Mouse (Mus musculus) right cerebral cortex, postnatal 10 days (tissue): ENCODE results near the gene Pdzd2.
A peak's percentile ranks its signal among the peaks of the same experiment; 100 is the strongest.

Experiments used
- DNase-seq, 2 experiments: peaks; one replicate each; pipeline ENCODE4 v3.0.0; 2021; ENCODE audit warnings: low spot score in 2 of 2

Pdzd2 gene

DNA sequence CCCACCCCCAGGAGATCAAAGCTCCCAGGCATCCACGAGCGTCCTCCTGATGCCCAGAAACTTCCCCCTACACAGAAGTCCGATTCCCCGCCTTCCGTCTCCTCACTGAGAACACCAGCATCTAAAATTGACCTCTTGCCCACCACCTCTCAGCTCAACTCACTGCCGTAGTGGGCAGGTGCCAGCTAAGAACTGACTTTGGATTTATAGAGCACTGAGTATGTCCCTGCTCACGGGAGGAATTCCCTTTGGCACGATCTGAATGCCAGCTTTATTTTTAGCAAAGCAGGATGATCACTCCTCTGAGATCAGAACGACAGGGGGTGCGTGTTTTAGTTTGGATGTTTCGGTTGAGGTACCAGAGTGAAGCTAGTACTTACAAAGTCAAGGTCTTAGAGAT is 7.1 kb downstream of the Pdzd2 start:
- DNase-seq, result no peak

DNA sequence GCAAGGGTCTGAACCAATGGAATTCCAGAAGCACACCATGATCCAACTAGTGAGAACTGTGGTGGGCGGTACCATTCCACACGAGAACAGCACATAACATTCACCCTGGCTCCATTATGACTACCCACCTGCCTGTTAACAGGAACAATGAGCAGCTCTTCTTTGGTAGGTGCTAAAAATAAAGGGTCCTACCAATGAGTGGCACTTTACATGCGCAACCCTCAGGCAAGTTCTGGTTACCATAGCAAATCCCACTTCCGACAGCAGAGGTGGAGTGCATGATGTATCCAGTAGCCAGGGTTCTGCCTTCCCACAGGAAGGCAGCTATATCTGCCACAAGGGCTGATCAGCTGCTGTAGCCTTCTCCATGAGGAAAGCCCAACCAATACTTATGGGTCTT is 11.3 kb downstream of the Pdzd2 start:
- DNase-seq, result no peak

DNA sequence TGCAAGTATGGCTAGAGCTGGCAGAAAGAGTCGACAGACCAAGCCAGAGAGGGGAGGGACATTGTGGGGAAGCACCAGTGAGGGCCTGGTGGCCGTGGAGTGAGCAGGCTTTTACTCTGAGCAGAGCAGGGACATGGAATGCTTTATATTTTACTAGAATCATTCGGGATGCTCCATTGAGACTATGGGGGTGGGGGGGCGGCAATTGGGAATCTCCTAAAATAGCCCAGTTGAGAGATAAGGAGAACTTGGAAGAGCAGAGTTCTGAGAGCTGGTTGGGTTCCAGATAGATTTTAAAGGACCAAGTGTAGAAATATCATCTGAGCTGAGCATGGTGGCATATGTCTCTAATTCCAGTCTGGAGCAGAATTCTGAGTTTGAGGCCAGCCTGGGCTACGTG is 14.5 kb downstream of the Pdzd2 start:
- DNase-seq, result no peak

DNA sequence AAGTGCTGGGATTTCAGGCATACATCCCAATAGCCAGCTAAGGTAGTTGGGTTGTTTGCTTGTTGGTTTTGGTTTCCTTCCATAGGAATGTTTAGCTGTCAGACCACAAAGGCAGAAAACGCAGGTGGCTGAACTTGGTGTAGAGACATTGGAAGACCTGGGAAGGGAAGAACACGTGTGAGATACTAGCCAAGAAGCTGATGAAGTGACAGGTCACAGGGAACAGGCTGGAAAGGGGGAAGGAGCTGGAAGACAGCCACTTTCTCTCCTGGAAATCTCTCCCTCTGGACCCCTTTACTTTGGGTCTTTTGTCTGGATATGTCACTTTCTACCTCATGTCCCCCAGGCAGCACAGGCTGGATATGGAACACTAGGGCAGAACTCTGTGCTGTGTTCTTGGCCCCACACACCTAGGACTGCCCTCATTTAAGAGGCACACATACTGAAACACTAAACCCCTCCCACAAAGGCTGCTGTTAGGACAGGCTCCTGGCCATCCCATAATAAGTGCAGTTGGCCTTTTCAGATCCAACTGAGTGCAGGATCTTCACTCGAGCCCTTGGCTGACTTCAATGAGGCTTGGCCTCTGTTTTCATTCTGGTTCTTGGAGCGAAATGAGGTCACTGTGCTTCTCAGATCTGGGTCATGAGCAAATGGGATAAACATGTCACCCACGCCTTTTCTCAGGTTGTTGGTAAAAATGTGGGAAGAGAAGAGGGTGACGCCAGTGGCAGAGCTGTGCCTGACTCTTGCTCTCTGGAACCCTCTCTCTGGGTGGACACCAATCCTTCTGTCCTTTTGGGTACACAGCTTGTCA is 17.8 kb downstream of the Pdzd2 start:
- no peak for DNase-seq

DNA sequence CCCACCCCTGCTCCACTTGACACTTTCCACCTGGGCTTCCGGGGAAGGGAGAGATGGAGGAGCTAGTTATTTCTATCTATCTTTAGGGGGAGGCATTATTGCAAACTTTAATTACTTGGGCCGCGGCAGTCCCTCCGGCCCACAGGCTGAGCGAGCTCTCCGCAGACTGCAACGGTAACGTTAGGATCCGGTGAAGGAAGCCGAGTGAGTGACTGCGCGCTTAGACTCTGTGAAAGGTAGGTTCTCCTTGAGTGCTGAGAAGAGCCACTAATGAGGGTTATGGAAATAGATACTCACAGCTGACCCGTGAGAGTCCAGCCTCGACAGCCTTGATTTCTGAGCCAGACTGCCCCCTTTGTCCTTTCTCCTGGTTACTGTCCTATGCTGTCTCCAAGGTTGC is 20.9 kb downstream of the Pdzd2 start:
- DNase-seq, result no peak

DNA sequence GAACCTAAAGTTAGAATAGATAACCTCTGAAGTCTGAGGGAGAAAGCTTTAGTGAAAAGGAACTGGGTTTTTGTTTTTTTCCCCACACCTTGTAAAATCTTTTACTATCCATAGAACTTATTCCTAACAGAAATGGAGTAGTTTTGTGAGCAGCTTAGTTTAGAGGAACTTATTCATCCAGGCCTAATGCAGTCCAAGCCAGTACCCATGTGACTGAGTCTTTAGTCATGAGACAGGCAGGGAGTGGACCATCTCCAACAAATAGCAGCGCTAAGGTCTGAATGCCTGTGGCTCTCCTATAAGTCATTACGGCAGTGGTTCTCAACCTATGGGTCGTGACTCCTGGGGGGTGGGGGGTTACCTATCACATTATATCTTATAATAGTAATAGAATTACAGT is 22.3 kb downstream of the Pdzd2 start:
- DNase-seq, result no peak

DNA sequence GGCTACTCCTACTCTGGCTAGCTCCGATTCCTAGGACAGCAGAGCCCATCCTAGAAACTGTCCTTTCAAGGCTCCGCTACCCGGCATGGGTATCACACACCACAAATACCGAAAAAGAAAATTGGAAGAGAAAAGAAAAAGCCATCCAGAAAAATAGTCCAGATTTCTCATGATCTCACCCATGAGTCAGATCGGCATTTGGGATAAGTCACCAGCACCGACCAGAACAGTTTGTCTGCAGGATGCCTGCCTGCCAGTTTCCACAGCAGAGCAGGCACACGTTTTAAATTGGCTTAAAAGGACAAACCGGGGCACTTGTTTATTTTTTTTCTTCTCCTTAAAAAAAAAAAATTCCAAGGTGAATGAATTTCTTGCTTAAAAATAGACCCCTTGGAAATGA is 22.8 kb downstream of the Pdzd2 start:
- no peak for DNase-seq

DNA sequence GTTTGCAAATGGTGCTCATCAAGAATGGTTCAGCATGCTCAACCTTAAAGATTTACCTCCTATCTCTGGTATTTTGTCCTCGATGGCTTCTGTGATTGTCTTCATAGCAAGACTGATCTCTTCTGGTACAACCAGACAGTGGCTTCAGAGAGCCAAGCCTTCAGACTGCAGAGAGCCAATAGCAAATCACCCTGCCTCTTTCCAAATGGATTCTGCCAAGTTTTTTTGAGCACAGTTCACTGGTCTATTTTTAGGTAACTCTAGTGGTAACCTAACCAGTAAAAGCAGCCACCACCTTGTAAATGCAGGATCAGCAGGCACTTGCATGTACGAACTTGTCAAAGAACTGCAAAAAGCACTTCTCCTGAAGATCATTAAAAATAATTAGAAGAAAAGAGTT is 25.4 kb downstream of the Pdzd2 start:
- DNase-seq, result no peak

DNA sequence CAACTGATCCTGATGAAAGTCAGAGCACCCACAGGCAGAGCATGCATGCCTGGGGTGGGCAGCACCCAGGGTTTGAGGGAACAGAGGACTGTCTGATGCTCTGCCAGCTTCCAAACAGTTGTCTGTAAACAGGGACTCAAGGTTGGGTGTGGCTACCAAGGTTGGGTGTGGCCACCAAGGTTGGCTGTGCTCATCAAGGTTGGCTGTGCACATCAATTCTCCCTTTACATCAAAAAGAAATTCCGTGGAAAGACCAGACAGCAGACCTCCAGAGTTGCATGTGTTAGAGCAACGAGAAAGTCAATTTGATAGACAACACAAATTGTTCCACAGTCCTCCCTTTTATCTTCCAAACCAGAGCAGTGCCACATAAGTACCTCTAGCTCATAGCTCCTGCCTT is 26.5 kb downstream of the Pdzd2 start:
- DNase-seq, result no peak

DNA sequence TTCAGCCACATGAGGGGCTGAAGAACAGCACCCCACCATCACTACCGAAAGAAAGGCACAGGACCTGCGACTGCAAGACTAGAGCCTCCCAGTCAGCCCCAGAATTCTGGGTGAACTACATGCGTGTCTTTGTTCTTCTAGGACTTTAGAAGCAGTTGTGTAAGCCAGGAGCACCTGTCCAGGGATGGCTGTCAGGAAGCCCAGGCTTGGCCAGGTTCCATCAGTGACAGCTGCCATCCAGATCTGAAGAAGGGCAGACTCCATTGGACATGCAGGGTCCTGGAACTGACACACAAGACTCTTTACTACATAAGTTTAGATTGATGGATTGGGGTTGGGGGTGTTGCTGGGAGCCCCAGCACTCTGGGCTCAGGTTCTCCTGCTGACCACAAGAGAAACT is 29.7 kb downstream of the Pdzd2 start:
- DNase-seq, result no peak

DNA sequence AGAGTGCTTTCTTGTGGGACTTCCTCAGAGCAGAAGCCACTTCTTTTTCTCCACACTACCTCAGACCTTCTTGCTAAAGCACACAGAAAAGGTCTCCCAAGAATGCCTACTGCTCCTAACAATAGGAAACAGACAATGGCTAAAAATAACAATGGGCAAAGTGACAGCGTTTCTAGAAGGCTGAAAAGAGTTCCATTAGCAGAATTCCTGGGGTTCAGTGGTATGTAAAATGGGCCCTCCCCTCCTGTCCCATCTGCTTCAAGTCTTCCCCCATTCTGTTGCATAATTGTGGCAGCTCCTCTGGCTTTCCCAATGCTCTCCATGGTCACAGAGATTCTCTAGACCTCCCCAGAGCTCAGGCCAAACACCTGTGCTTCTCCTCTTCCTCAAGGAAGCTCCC is 31.4 kb downstream of the Pdzd2 start:
- no peak for DNase-seq

DNA sequence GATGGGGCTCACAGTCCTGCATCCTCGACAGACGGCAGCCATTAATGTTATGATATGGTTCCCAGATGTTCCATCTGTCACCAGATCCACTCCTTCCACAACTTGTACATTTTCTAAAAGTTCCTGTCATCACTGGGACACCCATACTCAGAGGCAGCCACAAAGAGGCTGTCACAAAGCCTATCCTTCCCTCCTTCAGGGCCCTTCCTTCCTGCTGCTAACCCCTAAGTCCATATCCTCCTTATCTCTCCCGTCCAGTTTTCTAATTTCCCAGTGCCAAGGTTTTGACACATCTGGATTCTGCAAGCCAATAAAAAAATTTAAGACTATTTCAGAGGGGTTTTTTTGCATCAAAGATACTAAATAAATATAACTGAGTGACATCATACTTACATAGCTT is 32.8 kb downstream of the Pdzd2 start:
- no peak for DNase-seq

DNA sequence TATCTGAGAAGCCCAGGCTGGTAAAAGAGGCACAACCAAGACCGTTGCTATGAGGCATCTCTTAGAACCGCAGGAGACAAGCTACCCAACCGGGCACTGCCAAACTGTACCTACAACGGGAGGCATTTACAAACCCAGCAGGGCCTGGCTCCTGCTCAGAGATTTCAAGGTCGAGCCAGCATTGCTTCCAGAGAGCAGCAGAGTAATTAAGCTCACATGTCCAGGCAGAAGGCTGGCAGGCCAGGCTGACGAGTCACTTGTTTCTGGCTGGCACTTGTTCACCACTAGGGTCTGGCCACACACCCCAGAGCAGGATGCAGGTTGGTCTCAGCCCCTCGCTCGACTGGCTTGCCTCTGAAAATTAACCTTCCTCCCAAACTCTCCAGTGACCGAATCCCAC is 39.4 kb downstream of the Pdzd2 start:
- DNase-seq, result peak; percentile 46 to 54

DNA sequence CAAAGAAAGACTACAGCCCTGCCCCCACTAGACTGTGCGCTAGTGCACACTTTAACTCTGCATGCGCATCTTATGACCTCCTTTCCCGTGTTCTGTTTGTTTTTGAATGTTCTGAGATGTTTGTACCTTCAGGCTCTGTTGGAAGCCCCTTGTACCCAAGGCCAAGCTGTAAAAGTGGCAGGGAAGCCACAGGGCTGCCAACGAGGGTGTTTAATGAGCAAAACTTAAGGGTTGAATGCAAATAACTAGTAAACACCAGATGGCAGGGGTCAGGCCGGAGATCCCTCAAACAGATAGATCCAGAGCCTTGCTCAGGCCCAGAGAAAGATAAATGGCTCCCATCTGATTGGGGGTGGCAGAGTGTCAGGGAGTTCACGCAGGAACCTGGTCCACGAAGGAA is 42.0 kb downstream of the Pdzd2 start:
- DNase-seq, result no peak

DNA sequence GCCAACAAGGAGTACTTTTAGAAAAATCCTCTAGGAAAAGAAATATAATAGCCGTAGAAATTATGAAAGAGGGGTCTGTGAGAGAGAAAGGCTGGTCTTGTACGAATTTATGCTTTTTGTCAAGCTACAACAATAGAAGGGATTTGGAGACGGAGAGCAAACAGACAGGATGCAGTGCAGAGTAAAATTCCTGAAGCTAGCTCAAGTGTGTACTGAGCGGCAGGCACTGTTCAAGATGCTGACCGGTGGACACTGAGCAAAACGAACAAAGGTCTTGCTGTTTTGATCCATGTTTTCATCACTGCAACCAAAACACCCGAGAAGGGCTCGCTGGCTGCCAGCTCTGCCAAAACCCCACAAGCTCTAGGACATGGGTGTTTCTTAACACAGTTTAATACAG is 42.8 kb downstream of the Pdzd2 start:
- DNase-seq, result no peak

DNA sequence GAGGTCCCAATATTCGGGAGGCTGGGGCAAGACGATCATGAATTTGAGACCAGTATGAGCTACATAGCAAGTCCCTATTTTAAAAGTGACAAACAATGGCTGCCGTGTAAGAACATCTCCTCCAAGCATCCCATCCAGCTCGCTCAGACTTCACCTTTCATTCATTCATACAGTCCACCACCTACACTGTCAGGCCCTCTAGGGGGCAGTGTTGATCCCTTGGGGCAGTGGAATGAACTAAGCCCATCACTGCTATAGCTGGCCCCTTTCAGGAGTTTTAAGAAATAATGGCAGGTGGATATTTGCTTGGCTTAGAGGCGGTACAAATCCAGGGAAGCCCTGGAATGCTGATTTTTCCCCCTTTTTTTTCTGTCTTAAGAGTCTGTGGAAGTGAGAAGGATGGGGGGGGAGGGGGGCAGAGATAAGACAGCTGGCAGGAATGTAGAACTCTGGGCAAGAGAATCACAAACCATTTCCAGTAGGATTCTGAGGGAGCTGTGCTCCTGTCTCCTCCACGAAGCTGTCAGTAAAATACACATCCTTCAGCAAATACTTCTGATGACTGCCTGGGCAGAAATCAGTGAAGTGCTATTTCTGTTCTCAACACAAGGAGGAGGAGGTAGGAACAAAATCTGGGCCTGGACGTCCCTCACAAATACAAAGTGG is 49.9 kb downstream of the Pdzd2 start:
- no peak for DNase-seq

DNA sequence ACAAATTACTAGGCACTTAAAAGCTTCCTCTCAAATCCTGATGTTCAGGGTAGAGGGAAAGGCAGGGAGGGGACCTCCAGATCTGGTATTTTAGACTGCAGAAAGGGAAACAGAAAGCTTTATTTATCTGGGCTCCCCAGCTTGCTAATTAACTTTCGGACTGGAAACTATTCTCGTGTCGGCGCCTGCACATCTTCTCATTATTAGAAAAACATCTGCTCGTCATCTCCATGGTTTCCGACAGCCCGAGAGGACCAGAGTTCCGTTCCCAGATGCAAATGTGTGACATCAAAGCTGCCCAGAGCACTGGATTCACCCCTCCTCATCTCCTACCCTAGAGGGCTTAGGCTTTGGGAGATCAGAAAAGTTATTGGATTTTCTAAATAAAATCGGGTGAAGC is 57.2 kb downstream of the Pdzd2 start:
- DNase-seq, result no peak

DNA sequence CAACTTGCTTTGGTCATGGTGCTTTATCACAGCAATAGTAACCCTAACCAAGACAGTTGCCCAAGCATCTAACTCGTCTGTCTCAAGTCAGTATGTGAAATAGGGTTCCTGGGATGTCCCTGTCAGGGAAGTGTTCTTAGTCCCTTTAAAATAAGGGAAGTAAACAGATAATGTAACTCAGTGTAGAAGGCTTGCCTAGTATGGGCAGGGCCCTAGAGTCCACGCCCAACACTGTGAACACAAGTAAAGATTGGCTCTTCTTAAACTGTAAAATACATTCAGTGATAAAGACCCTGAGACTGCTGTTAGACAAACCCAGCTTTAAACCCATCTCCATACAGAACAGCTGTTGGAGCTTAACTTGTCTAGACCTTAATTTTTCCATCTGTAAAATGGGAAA is 57.8 kb downstream of the Pdzd2 start:
- DNase-seq, result no peak

DNA sequence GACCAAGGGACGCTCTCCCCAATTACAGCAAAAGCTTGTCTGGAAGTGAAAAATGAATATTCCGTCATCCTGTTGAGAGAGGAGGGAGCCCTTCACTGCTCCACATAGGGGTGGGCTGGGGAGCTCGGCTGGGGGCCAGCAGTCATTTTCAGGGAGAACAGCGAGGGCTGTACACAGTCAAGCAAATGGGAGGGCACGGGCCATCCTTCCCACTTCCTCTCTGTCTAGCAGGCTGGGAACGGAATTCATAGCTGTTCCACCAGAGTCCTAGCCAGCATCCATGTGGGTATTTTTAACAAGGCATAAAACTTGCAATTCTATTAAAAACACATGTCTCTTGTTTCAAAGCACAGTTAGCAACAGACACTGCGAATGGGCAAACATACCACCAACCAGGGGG is 59.0 kb downstream of the Pdzd2 start:
- peak; percentile 75 to 77 for DNase-seq

DNA sequence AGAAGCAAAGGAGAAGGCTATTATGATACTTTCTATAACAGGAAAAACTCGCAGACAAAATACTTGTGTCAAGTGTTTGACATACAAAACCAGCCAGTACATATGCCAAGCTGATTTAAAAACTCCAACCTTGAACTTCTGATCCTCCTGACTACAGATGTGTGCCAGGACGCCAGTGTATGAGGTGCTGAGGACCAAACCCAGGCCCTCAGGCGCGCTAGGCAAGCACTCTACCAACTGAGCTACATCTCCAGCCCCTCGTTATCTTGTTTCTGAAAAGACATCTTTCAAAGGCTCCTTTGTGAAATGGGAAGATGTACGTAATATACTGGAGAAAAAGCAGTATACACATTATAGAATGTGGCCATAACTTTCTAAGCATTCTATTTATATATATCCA is 59.7 kb downstream of the Pdzd2 start:
- no peak for DNase-seq

DNA sequence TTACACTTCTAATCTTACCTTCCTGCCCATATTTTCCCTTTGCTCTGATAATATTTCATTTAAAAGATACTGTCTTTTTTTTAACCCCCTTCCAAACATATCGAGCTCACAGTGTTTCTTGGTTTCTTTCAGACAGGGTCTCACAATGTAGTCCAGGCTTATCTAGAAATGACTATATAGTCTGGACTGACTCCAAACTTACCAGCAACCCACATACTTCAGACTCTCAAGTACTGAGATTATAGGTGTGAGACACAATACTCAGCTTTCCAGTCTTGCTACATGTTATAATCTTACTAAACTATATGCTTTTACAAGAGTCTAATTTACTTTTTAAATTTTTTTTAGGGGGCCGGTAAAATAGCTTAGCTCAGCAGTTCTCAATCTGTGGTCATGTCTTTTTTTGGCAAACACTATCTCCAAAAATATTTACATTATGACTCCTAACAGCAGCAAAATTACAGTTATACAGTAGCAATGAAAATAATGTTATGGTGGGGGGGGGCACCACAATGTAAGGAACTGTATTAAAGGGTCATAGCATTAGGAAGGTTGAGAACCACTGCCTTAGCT is 61.1 kb downstream of the Pdzd2 start:
- no peak for DNase-seq

DNA sequence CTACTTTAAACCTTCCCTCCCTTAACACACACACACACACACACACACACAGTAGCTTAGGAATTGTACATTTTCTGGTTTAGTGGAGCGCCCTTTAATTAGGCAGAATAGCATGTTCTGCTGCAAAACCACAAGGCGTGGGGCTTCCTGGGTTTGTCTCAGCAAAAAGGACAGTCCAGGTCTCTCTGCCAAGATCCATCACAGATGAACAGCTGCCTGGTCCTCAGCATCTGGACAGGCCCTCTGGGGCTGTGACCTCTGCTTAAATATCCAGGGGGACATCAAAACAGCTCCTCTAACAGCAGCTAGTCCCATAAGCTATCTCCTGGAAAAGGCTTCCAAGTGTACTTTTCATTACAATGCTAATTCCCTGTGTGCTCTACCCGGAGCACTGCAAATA is 64.4 kb downstream of the Pdzd2 start:
- DNase-seq, result no peak

DNA sequence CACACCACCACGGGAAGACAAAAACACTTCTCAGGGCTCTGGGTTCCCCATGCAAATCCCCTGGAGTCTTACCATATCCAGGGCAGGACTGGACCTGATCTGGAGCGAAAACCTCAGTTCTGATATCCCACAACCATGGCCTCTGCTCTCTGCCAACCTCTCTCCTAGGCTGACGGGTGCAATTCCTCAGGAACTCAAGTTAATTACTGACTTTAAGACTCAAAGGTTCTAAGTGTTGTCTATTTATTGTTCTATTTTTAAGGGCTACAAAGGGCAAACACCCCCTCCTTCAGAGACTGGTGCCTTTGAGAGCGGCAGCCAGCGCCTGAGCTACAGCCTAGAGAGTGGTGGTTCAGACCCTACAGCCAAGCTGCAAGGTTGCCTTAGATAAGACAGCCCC is 65.7 kb downstream of the Pdzd2 start:
- no peak for DNase-seq
